Mouse (Mus musculus): ENCODE data around the gene Plk1. TPM values are rescaled to one million over a fixed set of nuclear protein-coding genes. Genes with fewer than 3 reads are reported as not detected.

Gene Plk1
- polyA plus RNA-seq, 1 experiment, result 71.8 TPM

- Histone ChIP-seq H3K4me3 (ENCODE audit: control insufficient read depth, insufficient read depth, low read length) (no peak within 1 kb of the TSS), H3K36me3 (ENCODE audit: control insufficient read depth, insufficient read depth, low read length) (no peaks in the 10 kb centered on the region), H3K27me3 (ENCODE audit: control insufficient read depth, insufficient read depth, low read length) (no peaks in the 10 kb centered on the region), H3K4me1 (replicated peaks; ENCODE audit: control insufficient read depth, insufficient read depth, low read length) (no peaks in the 10 kb centered on the region), H3K27ac (ENCODE audit: control insufficient read depth, insufficient read depth, low read length) (no peak within 1 kb of the TSS)
- no peak for TF ChIP-seq POLR2A (IDR thresholded peaks at IDR 0.05; ENCODE audit: control insufficient read depth, extremely low read depth, insufficient read depth, low read length, poor library complexity)
- TF ChIP-seq CTCF (IDR thresholded peaks at IDR 0.05; ENCODE audit: borderline replicate concordance, control insufficient read depth, extremely low read depth, insufficient read depth, low read length, poor library complexity), result no peak
- DNase-seq, result no peak
- WGBS, result 14% methylated on average over 17 of the region's 17 CpGs
Observed at GRCm38 (mm10) chr7:122186043-122186442, 26.8 kb downstream of the Plk1 start, which contains the start of gene Ern2. Gene Ern2, minus strand, starts transcription at chr7:122186207.

DNA sequence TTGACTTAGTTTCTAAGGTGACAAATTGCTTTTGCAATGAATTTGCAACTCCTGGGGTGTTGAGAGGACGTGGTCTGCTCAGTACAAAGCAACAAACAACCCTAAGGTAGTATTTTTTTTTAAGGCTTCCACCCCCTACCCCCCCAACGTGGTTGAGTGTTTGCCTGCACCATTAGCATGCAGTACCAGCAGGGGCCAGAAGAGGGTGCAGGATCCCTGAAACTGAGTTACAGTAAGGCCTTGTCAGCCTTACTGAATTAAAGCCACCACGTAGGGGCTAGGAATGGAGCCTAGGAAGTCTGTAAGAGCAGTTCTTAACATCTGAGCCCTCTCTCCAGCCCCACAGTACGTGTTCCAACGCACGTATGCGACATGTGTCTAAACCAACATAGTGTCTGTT, 30.2 kb downstream of the Plk1 start:
- Histone ChIP-seq H3K27me3 (ENCODE audit: control insufficient read depth, insufficient read depth, low read length) (no peaks in the 10 kb centered on the region), H3K27ac (ENCODE audit: control insufficient read depth, insufficient read depth, low read length) (no peak overlapping the region), H3K4me1 (replicated peaks; ENCODE audit: control insufficient read depth, insufficient read depth, low read length) (no peaks in the 10 kb centered on the region), H3K36me3 (ENCODE audit: control insufficient read depth, insufficient read depth, low read length) (no peaks in the 10 kb centered on the region), H3K4me3 (ENCODE audit: control insufficient read depth, insufficient read depth, low read length) (no peak overlapping the region)
- 53% methylated on average over 7 of the region's 7 CpGs for WGBS
- TF ChIP-seq POLR2A (IDR thresholded peaks at IDR 0.05; ENCODE audit: control insufficient read depth, extremely low read depth, insufficient read depth, low read length, poor library complexity), result no peak
- peak; percentile 57; the same call in 1 of the 2 replicates for TF ChIP-seq CTCF (IDR thresholded peaks at IDR 0.05; ENCODE audit: borderline replicate concordance, control insufficient read depth, extremely low read depth, insufficient read depth, low read length, poor library complexity)
- DNase-seq, result peak; percentile 55

GRCm38 (mm10) chr7:122191097-122191496, 31.9 kb downstream of the Plk1 start:
- H3K36me3 ChIP-seq (ENCODE audit: control insufficient read depth, insufficient read depth, low read length), result no peaks in the 10 kb centered on the region
- H3K4me3 ChIP-seq (ENCODE audit: control insufficient read depth, insufficient read depth, low read length), result no peak overlapping the region
- no peak for TF ChIP-seq POLR2A (IDR thresholded peaks at IDR 0.05; ENCODE audit: control insufficient read depth, extremely low read depth, insufficient read depth, low read length, poor library complexity)
- TF ChIP-seq CTCF (IDR thresholded peaks at IDR 0.05; ENCODE audit: borderline replicate concordance, control insufficient read depth, extremely low read depth, insufficient read depth, low read length, poor library complexity), result no peak
- DNase-seq, result no peak
- no peaks in the 10 kb centered on the region for H3K4me1 ChIP-seq (replicated peaks; ENCODE audit: control insufficient read depth, insufficient read depth, low read length)
- no peaks in the 10 kb centered on the region for H3K27me3 ChIP-seq (ENCODE audit: control insufficient read depth, insufficient read depth, low read length)
- 85% methylated on average over 10 of the region's 10 CpGs for WGBS
- no peak overlapping the region for H3K27ac ChIP-seq (ENCODE audit: control insufficient read depth, insufficient read depth, low read length)

GRCm38 (mm10) chr7:122193919-122194318, 34.7 kb downstream of the Plk1 start:
- no peak for DNase-seq
- no peak for TF ChIP-seq CTCF (IDR thresholded peaks at IDR 0.05; ENCODE audit: borderline replicate concordance, control insufficient read depth, extremely low read depth, insufficient read depth, low read length, poor library complexity)
- no peak for TF ChIP-seq POLR2A (IDR thresholded peaks at IDR 0.05; ENCODE audit: control insufficient read depth, extremely low read depth, insufficient read depth, low read length, poor library complexity)
- H3K27me3 ChIP-seq (ENCODE audit: control insufficient read depth, insufficient read depth, low read length), result no peaks in the 10 kb centered on the region
- H3K4me1 ChIP-seq (replicated peaks; ENCODE audit: control insufficient read depth, insufficient read depth, low read length), result no peaks in the 10 kb centered on the region
- H3K36me3 ChIP-seq (ENCODE audit: control insufficient read depth, insufficient read depth, low read length), result no peaks in the 10 kb centered on the region
- no peak overlapping the region for H3K4me3 ChIP-seq (ENCODE audit: control insufficient read depth, insufficient read depth, low read length)
- H3K27ac ChIP-seq (ENCODE audit: control insufficient read depth, insufficient read depth, low read length), result no peak overlapping the region

GRCm38 (mm10) chr7:122196771-122197170, 37.5 kb downstream of the Plk1 start:
- Histone ChIP-seq H3K4me1 (replicated peaks; ENCODE audit: control insufficient read depth, insufficient read depth, low read length) (no peaks in the 10 kb centered on the region), H3K36me3 (ENCODE audit: control insufficient read depth, insufficient read depth, low read length) (no peaks in the 10 kb centered on the region), H3K4me3 (ENCODE audit: control insufficient read depth, insufficient read depth, low read length) (no peak overlapping the region), H3K27ac (ENCODE audit: control insufficient read depth, insufficient read depth, low read length) (no peak overlapping the region), H3K27me3 (ENCODE audit: control insufficient read depth, insufficient read depth, low read length) (no peaks in the 10 kb centered on the region)
- TF ChIP-seq POLR2A (IDR thresholded peaks at IDR 0.05; ENCODE audit: control insufficient read depth, extremely low read depth, insufficient read depth, low read length, poor library complexity) (no peak), CTCF (IDR thresholded peaks at IDR 0.05; ENCODE audit: borderline replicate concordance, control insufficient read depth, extremely low read depth, insufficient read depth, low read length, poor library complexity) (no peak)
- 76% methylated on average over 9 of the region's 9 CpGs for WGBS
- no peak for DNase-seq

DNA sequence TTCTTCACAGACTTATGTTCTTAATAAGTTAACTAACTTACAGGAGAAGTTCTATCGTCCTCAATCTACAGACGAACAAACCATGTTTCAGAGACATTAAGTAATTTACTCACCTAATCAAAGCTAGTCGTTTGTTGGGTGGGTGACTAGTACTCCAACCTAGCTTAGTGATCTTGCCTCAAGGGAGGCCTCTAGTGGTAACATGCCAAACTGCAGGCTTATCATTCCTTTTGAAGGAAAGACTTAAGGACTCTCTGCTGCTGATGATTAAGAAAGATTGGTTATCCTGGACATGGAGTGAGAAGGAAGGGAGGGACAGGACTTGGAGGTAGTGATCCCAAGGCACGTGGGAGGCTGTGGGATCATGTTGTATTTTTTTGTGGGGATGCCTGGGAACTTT, 38.1 kb downstream of the Plk1 start:
- no peaks in the 10 kb centered on the region for H3K36me3 ChIP-seq (ENCODE audit: control insufficient read depth, insufficient read depth, low read length)
- H3K27ac ChIP-seq (ENCODE audit: control insufficient read depth, insufficient read depth, low read length), result no peak overlapping the region
- no peak overlapping the region for H3K4me3 ChIP-seq (ENCODE audit: control insufficient read depth, insufficient read depth, low read length)
- peak; percentile 64 for DNase-seq
- H3K4me1 ChIP-seq (replicated peaks; ENCODE audit: control insufficient read depth, insufficient read depth, low read length), result no peaks in the 10 kb centered on the region
- TF ChIP-seq CTCF (IDR thresholded peaks at IDR 0.05; ENCODE audit: borderline replicate concordance, control insufficient read depth, extremely low read depth, insufficient read depth, low read length, poor library complexity), result no peak
- TF ChIP-seq POLR2A (IDR thresholded peaks at IDR 0.05; ENCODE audit: control insufficient read depth, extremely low read depth, insufficient read depth, low read length, poor library complexity), result no peak
- H3K27me3 ChIP-seq (ENCODE audit: control insufficient read depth, insufficient read depth, low read length), result no peaks in the 10 kb centered on the region
- WGBS, result 36% methylated on average over 4 of the region's 4 CpGs

DNA sequence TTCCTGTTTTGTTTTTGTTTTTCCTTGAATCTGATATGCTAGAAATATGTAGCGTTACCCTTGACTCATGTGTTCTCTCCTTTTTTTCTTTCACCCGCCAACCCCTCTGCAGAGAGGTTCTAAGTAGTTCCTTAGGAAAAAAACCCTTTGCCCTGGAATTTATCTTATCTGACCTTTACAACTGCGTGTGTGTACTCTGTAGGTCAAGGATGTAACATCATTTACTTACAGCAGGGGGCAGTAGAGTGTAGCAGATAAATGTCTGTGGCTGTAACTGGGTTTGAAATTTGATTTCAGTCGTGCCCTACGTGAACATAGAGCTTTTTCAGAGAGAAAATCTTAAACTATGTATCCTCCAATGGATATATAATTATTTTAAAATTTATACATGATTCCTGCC, 40.1 kb downstream of the Plk1 start:
- TF ChIP-seq CTCF (IDR thresholded peaks at IDR 0.05; ENCODE audit: borderline replicate concordance, control insufficient read depth, extremely low read depth, insufficient read depth, low read length, poor library complexity) (no peak), POLR2A (IDR thresholded peaks at IDR 0.05; ENCODE audit: control insufficient read depth, extremely low read depth, insufficient read depth, low read length, poor library complexity) (no peak)
- peak; percentile 29 for DNase-seq
- no peaks in the 10 kb centered on the region for H3K27me3 ChIP-seq (ENCODE audit: control insufficient read depth, insufficient read depth, low read length)
- H3K4me1 ChIP-seq (replicated peaks; ENCODE audit: control insufficient read depth, insufficient read depth, low read length), result no peaks in the 10 kb centered on the region
- no peak overlapping the region for H3K4me3 ChIP-seq (ENCODE audit: control insufficient read depth, insufficient read depth, low read length)
- H3K36me3 ChIP-seq (ENCODE audit: control insufficient read depth, insufficient read depth, low read length), result no peaks in the 10 kb centered on the region
- H3K27ac ChIP-seq (ENCODE audit: control insufficient read depth, insufficient read depth, low read length), result no peak overlapping the region
- 44% methylated on average over 5 of the region's 5 CpGs for WGBS
